ENCODE assay signal across 9 mouse cellular contexts in genomic region chr7:132720562-132720961, GRCm38 (mm10).
DNase-seq lines count a peak whose midpoint lies in the region; ATAC-seq and TF ChIP-seq lines count a peak whose summit lies in the region.
"Had no signal": no experiment of that assay in that cellular context is flagged by ENCODE, and none has a peak within 500 bp of the region (broad histone marks: within the 10 kb centered on the region; RNA-seq: fewer than 3 reads in every experiment).

No protein-coding gene starts in this region.

- H3K4me3 ChIP-seq in hindbrain, embryonic 13.5 days: no peak overlapping the region
- H3K4me3 ChIP-seq in hindbrain, embryonic 12.5 days: no peak overlapping the region
- H3K4me3 ChIP-seq in CH12.LX (replicated peaks in 1 of 3; ENCODE audit: low read depth in 2 of 3, low read length in 2 of 3, poor library complexity in 1 of 3) (peak overlapping the region; percentile 21 to 49 (median 43)), macrophage (ENCODE audit: inconsistent target) (no peak overlapping the region)

- peaks cover 2% of the 10 kb centered on the region for H3K36me3 ChIP-seq in hindbrain, embryonic 13.5 days
- peaks cover under 1% of the 10 kb centered on the region; the same call in 1 of the 2 replicates for H3K36me3 ChIP-seq in hindbrain, embryonic 12.5 days
- H3K36me3 ChIP-seq in CH12.LX (replicated peaks in 1 of 2; ENCODE audit: control insufficient read depth in 1 of 2, insufficient read depth in 1 of 2, low read length in 1 of 2) (peaks cover 7 to 41% of the 10 kb centered on the region in 2 experiments), macrophage (ENCODE audit: inconsistent target) (no peaks in the 10 kb centered on the region; the same call in 1 of the 2 replicates)

- peak; percentile 43; the same call in 1 of the 2 replicates for ATAC-seq in hindbrain, embryonic 13.5 days (ENCODE audit: low FRiP score)
- no peak; the same call in 1 of the 2 replicates for ATAC-seq in hindbrain, embryonic 12.5 days (ENCODE audit: low FRiP score)
- ATAC-seq in megakaryocyte-erythroid progenitor cell, adult 5-6 weeks (replicated peaks; ENCODE audit: low FRiP score, low TSS enrichment, poor library complexity, severe bottlenecking): no peak

- H3K4me2 ChIP-seq in hindbrain, embryonic 13.5 days: no peak overlapping the region
- no peak overlapping the region for H3K4me2 ChIP-seq in hindbrain, embryonic 12.5 days (replicated peaks)
- peak overlapping the region; percentile 68 for H3K4me2 ChIP-seq in CH12.LX (ENCODE audit: insufficient read depth, low read depth, poor library complexity, severe bottlenecking)

- TF ChIP-seq EP300 in CH12.LX (IDR thresholded peaks at IDR 0.05; ENCODE audit: low read length): 0 out of 2 replicates have a peak, but pooled peaks have one; percentile 33

- H3K79me2 ChIP-seq in CH12.LX (replicated peaks; ENCODE audit: control insufficient read depth, extremely low read depth, insufficient read depth, poor library complexity, severe bottlenecking): no peaks in the 10 kb centered on the region
- peaks cover 84% of the 10 kb centered on the region; the same call in 1 of the 2 replicates for H3K79me2 ChIP-seq in macrophage (ENCODE audit: inconsistent target)

- TF ChIP-seq CTCF in CH12.LX (conservative IDR thresholded peaks at IDR 0.05 in 1 of 2, IDR thresholded peaks at IDR 0.05 in 1 of 2; ENCODE audit: low read depth in 2 of 2, low read length in 2 of 2): peak in 1 of 2 experiments; percentile 35; a peak in 1 of 4 replicates

- no peak; the same call in 1 of the 2 replicates for TF ChIP-seq POLR2A in CH12.LX (IDR thresholded peaks at IDR 0.05; ENCODE audit: low read depth, low read length)

- peak; percentile 87 for DNase-seq in CH12.LX (ENCODE audit: extremely low read depth)
- peak; percentile 90 for DNase-seq in cerebellum, adult 9-11 months
- no peak for DNase-seq in MN1 (ENCODE audit: low spot score)
- DNase-seq in kidney, adult 18-20 months: no peak

- peak overlapping the region; percentile 52 for H3K27ac ChIP-seq in hindbrain, embryonic 13.5 days
- H3K27ac ChIP-seq in hindbrain, embryonic 12.5 days: no peak overlapping the region
- peak overlapping the region; percentile 80 for H3K27ac ChIP-seq in CH12.LX (ENCODE audit: insufficient read depth, low read depth)
- H3K27ac ChIP-seq in macrophage: 0 out of 2 replicates have a peak overlapping the region, but pooled peaks have one; percentile 54

- H3K9ac ChIP-seq in hindbrain, embryonic 13.5 days: peak overlapping the region; percentile 29
- H3K9ac ChIP-seq in hindbrain, embryonic 12.5 days: no peak overlapping the region
- peak overlapping the region; percentile 58 for H3K9ac ChIP-seq in CH12.LX (ENCODE audit: insufficient read depth, low read depth)

- peak; percentile 1; the same call in 1 of the 2 replicates for TF ChIP-seq RAD21 in CH12.LX (IDR thresholded peaks at IDR 0.05; ENCODE audit: low read depth, low read length)

- dilution Hi-C loops in CH12.LX (cut with MboI; ENCODE audit: extremely low pct_ligation_motif_present, extremely low pct_unique_long_range_greater_than_20kb, low sequenced_read_pairs): no loop called here

- WGBS in hindbrain, embryonic 13.5 days: 73% methylated on average over 8 of the region's 8 CpGs
- WGBS in hindbrain, embryonic 12.5 days: 78% methylated on average over 8 of the region's 8 CpGs
- WGBS in macrophage (ENCODE audit: missing documents): 93% methylated on average over 8 of the region's 8 CpGs

- in situ Hi-C loops in CH12.LX (cut with MboI; ENCODE audit: low pct_ligation_motif_present, low pct_unique_long_range_greater_than_20kb, low sequenced_read_pairs): no loop called here

- H3K27me3 ChIP-seq in hindbrain, embryonic 13.5 days: no peaks in the 10 kb centered on the region
- H3K27me3 ChIP-seq in hindbrain, embryonic 12.5 days: no peaks in the 10 kb centered on the region
- H3K27me3 ChIP-seq in CH12.LX (replicated peaks): no peaks in the 10 kb centered on the region

- H3K9me3 ChIP-seq in hindbrain, embryonic 13.5 days: no peaks in the 10 kb centered on the region
- no peaks in the 10 kb centered on the region for H3K9me3 ChIP-seq in hindbrain, embryonic 12.5 days (replicated peaks)
- H3K9me3 ChIP-seq in CH12.LX (replicated peaks; ENCODE audit: low read length): no peaks in the 10 kb centered on the region
- H3K9me3 ChIP-seq: G1E had no signal

- H3K4me1 ChIP-seq in hindbrain, embryonic 13.5 days (replicated peaks): peaks cover 25% of the 10 kb centered on the region
- peaks cover 12% of the 10 kb centered on the region for H3K4me1 ChIP-seq in hindbrain, embryonic 12.5 days
- H3K4me1 ChIP-seq in CH12.LX (ENCODE audit: control insufficient read depth in 1 of 2, insufficient read depth in 2 of 2): peaks cover 46 to 82% of the 10 kb centered on the region in 2 experiments

TF ChIP-seq in CH12.LX, 34 proteins besides CTCF, POLR2A, EP300 and RAD21:
- TF ChIP-seq IRF4 (IDR thresholded peaks at IDR 0.05; ENCODE audit: low read depth, low read length) (peak; percentile 46; the same call in 1 of the 2 replicates), POLR2AphosphoS2 (IDR thresholded peaks at IDR 0.05; ENCODE audit: low read depth, low read length) (no peak), SIN3A (IDR thresholded peaks at IDR 0.05; ENCODE audit: low read length) (no peak), E2F4 (IDR thresholded peaks at IDR 0.05; ENCODE audit: insufficient replicate concordance, low read depth, low read length) (no peak), ZC3H11A (IDR thresholded peaks at IDR 0.05; ENCODE audit: low read depth, low read length) (no peak), SMC3 (IDR thresholded peaks at IDR 0.05; ENCODE audit: low read depth, low read length) (no peak), ETS1 (conservative IDR thresholded peaks at IDR 0.05; ENCODE audit: low read depth, low read length) (peak; percentile 81), MEF2A (IDR thresholded peaks at IDR 0.05; ENCODE audit: borderline replicate concordance, low read depth, low read length) (0 out of 2 replicates have a peak, but pooled peaks have one; percentile 37), ZMIZ1 (IDR thresholded peaks at IDR 0.05; ENCODE audit: low read depth, low read length) (no peak), BHLHE40 (IDR thresholded peaks at IDR 0.05; ENCODE audit: low read depth, low read length) (peak; percentile 68; the same call in 1 of the 2 replicates), TCF12 (IDR thresholded peaks at IDR 0.05; ENCODE audit: low read depth, low read length) (peak; percentile 94), ZNF384 (IDR thresholded peaks at IDR 0.05; ENCODE audit: low read depth, low read length) (no peak)

Comparison
In these comparisons a context has a peak if more than half of its experiments do, and no peak if none do; other contexts are left out.
1. H3K4me3 ChIP-seq: peak in CH12.LX (3 of 3); none in hindbrain, embryonic 13.5 days (single experiment), hindbrain, embryonic 12.5 days (single experiment) and macrophage (single experiment).
2. DNase-seq: peak in CH12.LX (single experiment) and cerebellum, adult 9-11 months (single experiment); none in MN1 (single experiment) and kidney, adult 18-20 months (single experiment).